Mouse (Mus musculus) heart, postnatal 0 days (tissue): ENCODE measurements around the gene Car5a. TPM values are rescaled to one million over a fixed set of nuclear protein-coding genes. Genes with fewer than 3 reads are reported as not detected.

ENCODE experiments used
- ATAC-seq: fragments of 200-750 bp; cut with Nextera tagmentation; 2 replicates; pipeline ENCODE4 v1.8.0; 2017; ENCODE audit warnings: low read depth, moderate number of reproducible peaks, moderate library complexity; ENCODE audit not compliant: insufficient read depth
- DNase-seq: peaks from one replicate; pipeline ENCODE4 v3.0.0-alpha.2; 2016; ENCODE audit warnings: low spot score
- H3K27ac ChIP-seq: fragments of 300-500 bp; sonication (generic); 2 replicates; pipeline ENCODE4 v1.5.1; 2014; ENCODE audit warnings: low read depth, mild to moderate bottlenecking
- H3K27me3 ChIP-seq: fragments of 300-500 bp; sonication (generic); 2 replicates; pipeline ENCODE4 v1.6.1; 2014; ENCODE audit warnings: low read length, mixed read lengths; ENCODE audit not compliant: control insufficient read depth, insufficient read depth
- H3K36me3 ChIP-seq: fragments of 300-500 bp; sonication (generic); replicated peaks from 2 replicates; pipeline ENCODE4 v1.6.1; 2014; ENCODE audit warnings: low read length, mixed read lengths; ENCODE audit not compliant: control insufficient read depth, insufficient read depth
- H3K4me1 ChIP-seq: fragments of 300-500 bp; sonication (generic); 2 replicates; pipeline ENCODE4 v1.6.1; 2014; ENCODE audit warnings: antibody characterized with exemption; ENCODE audit not compliant: control insufficient read depth, insufficient read depth
- H3K4me2 ChIP-seq: fragments of 300-500 bp; sonication (generic); 2 replicates; pipeline ENCODE4 v1.6.1; 2014; ENCODE audit warnings: low read depth, mild to moderate bottlenecking, low read length, moderate library complexity
- H3K4me3 ChIP-seq: fragments of 300-500 bp; sonication (generic); 2 replicates; pipeline ENCODE4 v1.5.1; 2014; ENCODE audit warnings: low read depth, low read length
- H3K9ac ChIP-seq: fragments of 300-500 bp; sonication (generic); replicated peaks from 2 replicates; pipeline ENCODE4 v1.6.1; 2014; ENCODE audit warnings: low read depth, low read length, mixed read lengths
- H3K9me3 ChIP-seq: fragments of 300-500 bp; sonication (generic); replicated peaks from 2 replicates; pipeline ENCODE4 v1.6.1; 2016; ENCODE audit warnings: low read length; ENCODE audit not compliant: control insufficient read depth
- CTCF ChIP-seq: IDR thresholded peaks from 2 replicates; pipeline ENCODE4 v1.5.1; 2016; ENCODE audit warnings: antibody characterized with exemption, control low read depth, low read depth
- EP300 ChIP-seq: IDR thresholded peaks from 2 replicates; pipeline ENCODE4 v1.6.1; 2016; ENCODE audit warnings: antibody characterized with exemption, low read depth
- WGBS: fragments of 180-500 bp; shearing (Covaris S2); extraction: QIAGEN DNeasy Blood & Tissue Kit; methylation state at CpG from one replicate; pipeline ENCODE4 v1.1.7; 2014; 5-methylcytosine and 5-hydroxymethylcytosine counted together
- polyA plus RNA-seq: library from polyadenylated mRNA; unstranded; fragments of >200 nt; fragmentation: Nextera tagmentation; extraction: Ambion mirVana; gene quantifications from 2 replicates; pipeline ENCODE4 v1.2.1, GENCODE M21; 2015
- total RNA-seq: library from RNA; depleted of rRNA; stranded (reverse); fragments of >200 nt; gene quantifications from 2 replicates; pipeline ENCODE4 v1.2.3, GENCODE M21; 2014; ENCODE audit warnings: low replicate concordance

Car5a gene
- total and polyA plus RNA-seq, 2 experiments from 2014 or later, result not detected

- peak; percentile 21; the same call in 1 of the 2 replicates for ATAC-seq
- peak overlapping the region; percentile 82 for H3K27ac ChIP-seq
- no peak overlapping the region for H3K4me3 ChIP-seq
- H3K36me3 ChIP-seq, result no peaks in the 10 kb centered on the region
- TF ChIP-seq EP300 (no peak), CTCF (peak; percentile 14; the same call in 1 of the 2 replicates)
- 73% methylated on average over 8 of the region's 8 CpGs for WGBS
- peak; percentile 60 for DNase-seq
- no peaks in the 10 kb centered on the region for H3K9me3 ChIP-seq
- H3K4me1 ChIP-seq, result peaks cover 41% of the 10 kb centered on the region
- H3K27me3 ChIP-seq, result no peaks in the 10 kb centered on the region
- no peak overlapping the region for H3K9ac ChIP-seq
- no peak overlapping the region for H3K4me2 ChIP-seq
Measured at GRCm38 (mm10) chr8:121964716-121965512, 20.2 kb upstream of the Car5a start.

- no peak overlapping the region for H3K4me3 ChIP-seq
- H3K4me1 ChIP-seq, result peaks cover 37% of the 10 kb centered on the region
Measured at GRCm38 (mm10) chr8:121962892-121963291, 18.2 kb upstream of the Car5a start.

GRCm38 (mm10) chr8:121958395-121958794 lies 13.7 kb upstream of the Car5a start:
- H3K27ac ChIP-seq, result no peak overlapping the region

More at GRCm38 (mm10) chr8:121962892-121963291, 18.2 kb upstream of the Car5a start:
- no peaks in the 10 kb centered on the region for H3K36me3 ChIP-seq
- no peaks in the 10 kb centered on the region for H3K27me3 ChIP-seq
- 67% methylated on average over 3 of the region's 3 CpGs for WGBS
- H3K27ac ChIP-seq, result no peak overlapping the region
- DNase-seq, result no peak
- H3K9ac ChIP-seq, result no peak overlapping the region
- TF ChIP-seq CTCF (no peak), EP300 (no peak)
- ATAC-seq, result no peak
- no peaks in the 10 kb centered on the region for H3K9me3 ChIP-seq
- no peak overlapping the region for H3K4me2 ChIP-seq

GRCm38 (mm10) chr8:121955825-121956500 lies 11.3 kb upstream of the Car5a start:
- H3K4me3 ChIP-seq, result no peak overlapping the region
- no peak overlapping the region for H3K27ac ChIP-seq
- 50% methylated on average over 1 of the region's 1 CpGs for WGBS

More at GRCm38 (mm10) chr8:121958395-121958794, 13.7 kb upstream of the Car5a start:
- DNase-seq (no peak), ATAC-seq (no peak)
- Histone ChIP-seq H3K4me1 (peaks cover 14% of the 10 kb centered on the region; the same call in 1 of the 2 replicates), H3K9me3 (no peaks in the 10 kb centered on the region), H3K9ac (no peak overlapping the region), H3K36me3 (peaks cover 11% of the 10 kb centered on the region), H3K4me3 (no peak overlapping the region), H3K27me3 (no peaks in the 10 kb centered on the region), H3K4me2 (no peak overlapping the region)
- 90% methylated on average over 1 of the region's 1 CpGs for WGBS
- TF ChIP-seq EP300 (no peak), CTCF (0 out of 2 replicates have a peak, but pooled peaks have one; percentile 0)

DNA sequence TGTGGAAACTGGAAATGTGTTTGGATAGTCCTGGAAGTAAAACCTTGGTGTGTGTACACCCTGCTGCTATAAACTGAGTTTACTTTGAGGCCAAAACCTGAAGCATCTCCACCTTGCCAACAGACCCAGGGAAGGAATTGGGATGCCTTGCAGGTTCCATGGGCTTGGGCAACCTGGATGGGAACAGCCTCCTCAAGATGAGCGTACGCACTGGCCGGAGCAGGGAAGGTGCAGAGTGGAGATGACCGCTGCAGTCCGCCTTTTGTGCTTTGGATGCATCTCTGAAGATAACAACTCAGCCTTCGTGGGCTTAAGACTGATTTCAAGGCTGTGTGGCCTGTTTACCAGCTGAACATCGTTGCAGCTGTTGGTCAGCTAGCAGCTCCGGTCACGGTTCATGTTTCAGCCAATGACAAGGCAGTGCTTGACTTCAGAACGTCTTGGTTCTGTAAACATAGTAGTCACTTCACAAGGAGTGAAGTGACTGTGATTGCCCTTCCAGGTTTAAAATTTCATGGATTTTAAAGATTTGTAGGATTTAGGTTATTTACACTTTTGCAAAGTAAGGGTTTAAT lies 10.4 kb upstream of the Car5a start:
- ATAC-seq, result no peak
- peaks cover 22% of the 10 kb centered on the region for H3K4me1 ChIP-seq
- WGBS, result 74% methylated on average over 10 of the region's 10 CpGs

More at GRCm38 (mm10) chr8:121955825-121956500, 11.3 kb upstream of the Car5a start:
- Histone ChIP-seq H3K9ac (no peak overlapping the region), H3K36me3 (peaks cover 19% of the 10 kb centered on the region), H3K9me3 (no peaks in the 10 kb centered on the region), H3K27me3 (no peaks in the 10 kb centered on the region), H3K4me2 (no peak overlapping the region), H3K4me1 (peaks cover 22% of the 10 kb centered on the region)
- DNase-seq, result no peak
- ATAC-seq, result no peak
- TF ChIP-seq EP300 (no peak), CTCF (no peak)

More for the DNA sequence above, 10.4 kb upstream of the Car5a start:
- DNase-seq, result no peak
- H3K9ac ChIP-seq, result no peak overlapping the region
- H3K9me3 ChIP-seq, result no peaks in the 10 kb centered on the region
- no peaks in the 10 kb centered on the region for H3K27me3 ChIP-seq
- H3K27ac ChIP-seq, result no peak overlapping the region
- no peak overlapping the region for H3K4me3 ChIP-seq
- H3K36me3 ChIP-seq, result peaks cover 19% of the 10 kb centered on the region
- no peak for TF ChIP-seq EP300
- TF ChIP-seq CTCF, result no peak
- no peak overlapping the region for H3K4me2 ChIP-seq
